Mouse (Mus musculus): ENCODE data around the gene Opa3. TPM values are rescaled to one million over a fixed set of nuclear protein-coding genes. Genes with fewer than 3 reads are reported as not detected.

The Opa3 gene
- polyA plus RNA-seq, 2 experiments, result 8.3 to 12.8 TPM

DNA sequence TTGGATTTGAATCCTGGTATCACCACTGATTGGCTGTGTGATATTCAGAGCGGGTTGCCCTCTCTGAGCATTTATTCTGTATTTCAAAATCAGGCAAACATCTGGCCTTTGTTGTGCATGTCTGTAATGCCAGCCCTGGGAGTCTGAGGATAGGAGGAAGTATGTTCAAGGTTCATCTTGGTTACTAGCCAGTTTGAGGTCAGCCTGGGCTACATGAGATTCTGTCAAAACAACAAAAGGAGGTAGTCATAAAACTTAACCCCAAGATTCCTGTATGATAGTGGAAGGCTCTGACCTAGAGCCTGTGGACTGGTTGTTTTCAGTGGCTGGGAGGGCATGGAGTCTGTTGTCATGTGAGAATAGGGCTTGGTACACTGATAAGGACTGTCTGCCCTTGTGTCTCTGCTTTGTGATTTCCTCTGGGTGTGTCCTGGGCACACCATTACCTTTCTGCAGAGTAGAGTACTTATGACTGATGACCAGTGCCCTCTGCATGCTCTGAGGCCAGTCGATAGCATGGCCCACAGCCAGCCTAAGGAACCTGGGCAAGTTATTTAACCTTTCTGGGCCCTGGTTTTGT is 7.0 kb downstream of the Opa3 start:
- Histone ChIP-seq H3K9ac (replicated peaks) (no peak overlapping the region; the same call in 1 of the 2 replicates), H3K4me1 (replicated peaks; ENCODE audit: control insufficient read depth in 2 of 2, insufficient read depth in 2 of 2, low read length in 1 of 2) (peaks cover 23 to 45% of the 10 kb centered on the region in 2 experiments), H3K27ac (no peak overlapping the region), H3K36me3 (replicated peaks; ENCODE audit: control insufficient read depth, insufficient read depth, low read depth) (no peaks in the 10 kb centered on the region), H3K9me3 (ENCODE audit: control insufficient read depth, low read length) (no peaks in the 10 kb centered on the region), H3K4me3 (ENCODE audit: insufficient read depth in 1 of 2, low read depth in 2 of 2, low read length in 2 of 2) (no peak overlapping the region), H3K4me2 (ENCODE audit: low read depth) (no peak overlapping the region), H3K27me3 (ENCODE audit: control insufficient read depth, insufficient read depth, low read length) (no peaks in the 10 kb centered on the region)
- no peak for TF ChIP-seq CTCF (IDR thresholded peaks at IDR 0.05; ENCODE audit: low read depth)
- TF ChIP-seq EP300 (IDR thresholded peaks at IDR 0.05; ENCODE audit: low read depth), result no peak
- ATAC-seq (ENCODE audit: insufficient read depth), result no peak
- WGBS (ENCODE audit: insufficient replicate concordance), result 58% methylated on average over 2 of the region's 2 CpGs
- no peak for DNase-seq (ENCODE audit: low read depth in 3 of 3, low spot score in 3 of 3)

- Histone ChIP-seq H3K36me3 (replicated peaks; ENCODE audit: control insufficient read depth, insufficient read depth, low read depth) (no peaks in the 10 kb centered on the region), H3K9ac (replicated peaks) (no peak overlapping the region), H3K4me2 (ENCODE audit: low read depth) (no peak overlapping the region), H3K4me1 (replicated peaks; ENCODE audit: control insufficient read depth in 2 of 2, insufficient read depth in 2 of 2, low read length in 1 of 2) (peaks cover 34 to 54% of the 10 kb centered on the region in 2 experiments), H3K27ac (no peak overlapping the region), H3K27me3 (ENCODE audit: control insufficient read depth, insufficient read depth, low read length) (no peaks in the 10 kb centered on the region), H3K9me3 (ENCODE audit: control insufficient read depth, low read length) (no peaks in the 10 kb centered on the region), H3K4me3 (ENCODE audit: insufficient read depth in 1 of 2, low read depth in 2 of 2, low read length in 2 of 2) (no peak overlapping the region)
- ATAC-seq (ENCODE audit: insufficient read depth) (no peak), DNase-seq (ENCODE audit: low read depth in 3 of 3, low spot score in 3 of 3) (no peak)
- 58% methylated on average over 2 of the region's 2 CpGs for WGBS (ENCODE audit: insufficient replicate concordance)
- TF ChIP-seq CTCF (IDR thresholded peaks at IDR 0.05; ENCODE audit: low read depth) (no peak), EP300 (IDR thresholded peaks at IDR 0.05; ENCODE audit: low read depth) (no peak)
These were observed 8.3 kb downstream of the Opa3 start for GRCm38 (mm10) chr7:19236411-19236810.

- Histone ChIP-seq H3K4me2 (ENCODE audit: low read depth) (no peak overlapping the region), H3K27me3 (ENCODE audit: control insufficient read depth, insufficient read depth, low read length) (no peaks in the 10 kb centered on the region), H3K9me3 (ENCODE audit: control insufficient read depth, low read length) (no peaks in the 10 kb centered on the region), H3K4me3 (ENCODE audit: insufficient read depth in 1 of 2, low read depth in 2 of 2, low read length in 2 of 2) (no peak overlapping the region), H3K27ac (peak overlapping the region; percentile 25; the same call in 1 of the 2 replicates), H3K4me1 (replicated peaks; ENCODE audit: control insufficient read depth in 2 of 2, insufficient read depth in 2 of 2, low read length in 1 of 2) (peaks cover 41 to 47% of the 10 kb centered on the region in 2 experiments), H3K36me3 (replicated peaks; ENCODE audit: control insufficient read depth, insufficient read depth, low read depth) (no peaks in the 10 kb centered on the region), H3K9ac (replicated peaks) (no peak overlapping the region)
- no peak for ATAC-seq (ENCODE audit: insufficient read depth)
- no peak for DNase-seq (ENCODE audit: low read depth in 3 of 3, low spot score in 3 of 3)
- WGBS (ENCODE audit: insufficient replicate concordance), result 97% methylated on average over 4 of the region's 4 CpGs
- TF ChIP-seq CTCF (IDR thresholded peaks at IDR 0.05; ENCODE audit: low read depth) (no peak), EP300 (IDR thresholded peaks at IDR 0.05; ENCODE audit: low read depth) (no peak)
These were observed 10.2 kb downstream of the Opa3 start for GRCm38 (mm10) chr7:19238344-19238743.

DNA sequence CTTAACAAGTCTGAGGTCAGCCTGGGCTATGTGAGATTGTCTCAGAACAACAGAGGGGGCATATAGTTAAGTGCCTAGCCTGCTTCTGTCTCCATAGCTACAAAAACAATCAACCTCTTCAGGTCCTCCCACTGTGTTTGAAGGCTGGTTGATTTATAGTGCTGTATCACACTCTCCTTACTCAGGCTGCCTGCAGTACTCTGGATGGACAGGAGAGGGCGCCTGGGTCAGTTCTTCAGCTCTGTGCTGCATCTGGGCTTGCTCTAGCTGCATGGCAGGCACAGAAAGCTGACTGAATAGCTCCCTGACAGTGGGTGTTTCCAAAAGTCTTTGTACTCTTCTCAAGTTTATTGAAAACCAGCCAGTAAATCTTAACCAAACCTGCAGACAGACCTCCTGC is 11.3 kb downstream of the Opa3 start:
- Histone ChIP-seq H3K27ac (peak overlapping the region; percentile 83), H3K9me3 (ENCODE audit: control insufficient read depth, low read length) (no peaks in the 10 kb centered on the region), H3K4me1 (replicated peaks; ENCODE audit: control insufficient read depth in 2 of 2, insufficient read depth in 2 of 2, low read length in 1 of 2) (peaks cover 41 to 50% of the 10 kb centered on the region in 2 experiments), H3K36me3 (replicated peaks; ENCODE audit: control insufficient read depth, insufficient read depth, low read depth) (no peaks in the 10 kb centered on the region), H3K4me2 (ENCODE audit: low read depth) (peak overlapping the region; percentile 64), H3K27me3 (ENCODE audit: control insufficient read depth, insufficient read depth, low read length) (no peaks in the 10 kb centered on the region), H3K9ac (replicated peaks) (peak overlapping the region; percentile 55), H3K4me3 (ENCODE audit: insufficient read depth in 1 of 2, low read depth in 2 of 2, low read length in 2 of 2) (peak overlapping the region in 1 of 2 experiments; percentile 29; a peak in 2 of 4 replicates)
- WGBS (ENCODE audit: insufficient replicate concordance), result 0% methylated on average over 1 of the region's 1 CpGs
- peak in 2 of 3 experiments; percentile 55 to 89 for DNase-seq (ENCODE audit: low read depth in 3 of 3, low spot score in 3 of 3)
- TF ChIP-seq CTCF (IDR thresholded peaks at IDR 0.05; ENCODE audit: low read depth) (peak; percentile 99), EP300 (IDR thresholded peaks at IDR 0.05; ENCODE audit: low read depth) (no peak)
- peak; percentile 91 for ATAC-seq (ENCODE audit: insufficient read depth)

- Histone ChIP-seq H3K4me1 (replicated peaks; ENCODE audit: control insufficient read depth in 2 of 2, insufficient read depth in 2 of 2, low read length in 1 of 2) (peaks cover 46 to 48% of the 10 kb centered on the region in 2 experiments), H3K36me3 (replicated peaks; ENCODE audit: control insufficient read depth, insufficient read depth, low read depth) (peaks cover 2% of the 10 kb centered on the region; the same call in 1 of the 2 replicates), H3K27me3 (ENCODE audit: control insufficient read depth, insufficient read depth, low read length) (no peaks in the 10 kb centered on the region), H3K9ac (replicated peaks) (peak overlapping the region; percentile 55), H3K9me3 (ENCODE audit: control insufficient read depth, low read length) (no peaks in the 10 kb centered on the region), H3K4me2 (ENCODE audit: low read depth) (peak overlapping the region; percentile 64), H3K27ac (peak overlapping the region; percentile 83), H3K4me3 (ENCODE audit: insufficient read depth in 1 of 2, low read depth in 2 of 2, low read length in 2 of 2) (peak overlapping the region in 1 of 2 experiments; percentile 29; a peak in 2 of 4 replicates)
- ATAC-seq (ENCODE audit: insufficient read depth) (peak; percentile 91), DNase-seq (ENCODE audit: low read depth in 3 of 3, low spot score in 3 of 3) (peak in 1 of 3 experiments; percentile 73)
- TF ChIP-seq EP300 (IDR thresholded peaks at IDR 0.05; ENCODE audit: low read depth) (peak; percentile 74), CTCF (IDR thresholded peaks at IDR 0.05; ENCODE audit: low read depth) (no peak)
- 15% methylated on average over 4 of the region's 4 CpGs for WGBS (ENCODE audit: insufficient replicate concordance)
These were observed 11.9 kb downstream of the Opa3 start for GRCm38 (mm10) chr7:19239986-19240385.

Data from liver, embryonic 14.5 days (tissue).